Mouse (Mus musculus) ovary, adult 18-20 months (tissue): Measurements from ENCODE around the gene Clmn.
A peak's percentile ranks its signal among the peaks of the same experiment; 100 is the strongest.
"Not testable (repeated sequence)": the region's sequence is repeated elsewhere in the genome, so short reads cannot be mapped to it uniquely, and the experiment has no call there.

Source experiments
- DNase-seq: peaks from one replicate; pipeline ENCODE4 v3.0.0; 2022; ENCODE audit warnings: low spot score, mixed read lengths

Clmn gene

DNA sequence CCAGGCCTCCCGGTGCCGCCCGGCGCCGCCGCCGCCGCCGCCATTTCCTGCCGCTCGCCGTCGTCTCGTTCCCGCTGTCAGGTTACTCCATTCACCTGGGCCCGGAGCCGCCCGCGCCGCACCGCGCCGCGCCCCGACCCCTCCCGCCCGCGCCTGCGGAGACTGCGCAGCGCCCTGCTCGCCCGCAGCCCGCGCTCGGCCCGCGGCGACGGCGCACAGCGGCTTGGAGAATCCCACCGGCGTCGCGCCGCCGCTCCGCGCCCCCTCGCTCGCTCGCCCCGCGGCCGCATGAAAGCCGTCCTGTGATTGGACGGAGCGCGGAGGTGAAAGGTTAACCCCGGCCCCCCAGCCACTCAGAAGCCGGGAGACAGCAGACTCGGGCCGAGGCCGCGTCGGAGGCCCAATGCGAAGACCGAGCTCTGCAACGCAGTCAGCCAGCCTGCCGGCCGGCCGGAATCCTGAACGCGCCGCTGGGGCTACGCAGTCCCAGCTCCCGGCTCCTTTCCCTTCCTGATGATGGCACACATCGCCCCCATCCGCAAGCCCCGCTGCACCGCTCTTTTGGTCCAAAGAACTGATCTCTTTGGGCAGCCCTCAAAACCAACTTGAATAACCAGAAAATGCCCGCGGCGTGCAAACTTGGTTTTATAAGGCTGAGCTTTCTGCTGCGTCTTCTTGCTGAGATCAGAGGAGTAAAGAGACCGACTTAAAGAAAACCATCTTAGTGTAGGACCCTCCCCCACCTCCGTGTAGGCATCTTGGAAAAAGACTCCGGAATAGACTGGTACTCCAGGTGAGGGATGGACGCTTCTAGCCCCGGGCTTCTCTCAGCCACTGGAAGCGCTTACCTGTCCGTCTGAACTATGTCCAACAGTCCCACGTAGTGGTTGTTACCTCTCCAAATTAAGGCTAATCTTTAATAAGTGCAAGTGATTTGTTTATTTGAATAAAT, 112.8 kb downstream of the Clmn start, which contains the start of gene Dicer1:
TSS of gene Dicer1 (minus strand) at position 139 of the 952 bp plus-strand sequence.
- DNase-seq: peak; percentile 93

DNA sequence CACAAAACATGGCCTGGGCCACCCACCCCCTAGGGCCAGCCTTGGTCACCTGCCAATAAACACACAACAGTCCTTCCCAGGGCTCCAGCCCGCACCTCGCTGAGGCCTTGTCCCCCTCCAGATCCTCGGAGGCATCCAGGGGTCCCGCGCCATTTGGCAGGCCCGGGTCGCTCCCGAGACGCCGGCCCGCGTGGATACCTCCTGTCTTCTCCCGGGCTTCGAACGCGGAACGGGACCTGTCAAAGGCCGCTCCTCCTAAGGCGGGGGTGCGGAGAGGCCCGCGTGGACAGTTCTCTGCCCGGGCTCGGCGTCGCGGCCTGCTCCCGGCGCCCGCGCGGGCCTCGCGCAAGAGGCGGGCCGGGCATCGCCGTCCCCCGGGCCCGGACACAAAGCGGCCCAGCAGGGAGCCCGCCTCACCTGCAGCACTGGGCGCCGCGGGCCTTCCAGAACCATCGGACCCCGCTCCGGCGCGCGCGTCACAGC, 113.5 kb downstream of the Clmn start:
- DNase-seq: no peak

DNA sequence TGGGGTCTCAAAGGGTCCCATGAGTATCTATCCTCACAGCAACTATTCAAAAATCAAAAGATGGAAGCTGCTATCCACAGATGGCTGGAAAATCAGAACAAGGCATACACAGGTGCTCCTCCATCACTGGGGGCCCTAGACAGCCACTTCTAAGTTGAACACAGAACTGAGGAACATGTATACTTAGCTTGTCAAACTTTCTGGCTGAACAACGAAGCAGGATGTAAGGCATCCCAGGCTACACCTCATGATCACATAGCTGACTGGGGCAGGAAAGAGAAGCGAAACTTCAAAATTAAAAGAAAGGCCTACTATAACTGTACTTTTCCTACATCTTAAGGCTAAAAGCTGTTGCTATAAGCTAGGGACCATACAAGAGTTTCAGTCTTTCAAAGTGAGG, 115.9 kb downstream of the Clmn start:
- no peak for DNase-seq

- no peak for DNase-seq
Measured at GRCm38 (mm10) chr12:104747252-104747651, 117.6 kb downstream of the Clmn start.

DNA sequence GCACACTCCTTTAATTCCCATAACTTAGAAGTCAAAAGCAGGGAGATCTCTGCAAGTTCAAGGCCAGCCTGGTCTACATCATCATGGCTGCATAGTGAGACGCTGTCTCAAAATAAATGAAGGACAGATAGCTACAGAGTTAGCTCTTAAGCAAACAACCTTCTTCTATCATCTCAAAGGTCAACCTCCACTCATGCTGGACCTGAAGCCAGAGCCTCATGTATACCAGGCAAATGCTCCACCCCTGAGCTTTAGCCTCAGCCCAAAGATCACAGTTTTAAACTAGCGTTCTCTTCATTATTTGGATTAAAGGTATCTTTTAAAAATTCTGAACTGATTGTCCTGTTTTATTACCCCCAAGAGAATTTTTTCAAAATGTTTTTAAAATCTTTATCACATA, 118.3 kb downstream of the Clmn start:
- no peak for DNase-seq

- no peak for DNase-seq
Measured at GRCm38 (mm10) chr12:104743687-104744086, 121.2 kb downstream of the Clmn start.

- no peak for DNase-seq
Measured at GRCm38 (mm10) chr12:104742247-104742646, 122.6 kb downstream of the Clmn start.

DNA sequence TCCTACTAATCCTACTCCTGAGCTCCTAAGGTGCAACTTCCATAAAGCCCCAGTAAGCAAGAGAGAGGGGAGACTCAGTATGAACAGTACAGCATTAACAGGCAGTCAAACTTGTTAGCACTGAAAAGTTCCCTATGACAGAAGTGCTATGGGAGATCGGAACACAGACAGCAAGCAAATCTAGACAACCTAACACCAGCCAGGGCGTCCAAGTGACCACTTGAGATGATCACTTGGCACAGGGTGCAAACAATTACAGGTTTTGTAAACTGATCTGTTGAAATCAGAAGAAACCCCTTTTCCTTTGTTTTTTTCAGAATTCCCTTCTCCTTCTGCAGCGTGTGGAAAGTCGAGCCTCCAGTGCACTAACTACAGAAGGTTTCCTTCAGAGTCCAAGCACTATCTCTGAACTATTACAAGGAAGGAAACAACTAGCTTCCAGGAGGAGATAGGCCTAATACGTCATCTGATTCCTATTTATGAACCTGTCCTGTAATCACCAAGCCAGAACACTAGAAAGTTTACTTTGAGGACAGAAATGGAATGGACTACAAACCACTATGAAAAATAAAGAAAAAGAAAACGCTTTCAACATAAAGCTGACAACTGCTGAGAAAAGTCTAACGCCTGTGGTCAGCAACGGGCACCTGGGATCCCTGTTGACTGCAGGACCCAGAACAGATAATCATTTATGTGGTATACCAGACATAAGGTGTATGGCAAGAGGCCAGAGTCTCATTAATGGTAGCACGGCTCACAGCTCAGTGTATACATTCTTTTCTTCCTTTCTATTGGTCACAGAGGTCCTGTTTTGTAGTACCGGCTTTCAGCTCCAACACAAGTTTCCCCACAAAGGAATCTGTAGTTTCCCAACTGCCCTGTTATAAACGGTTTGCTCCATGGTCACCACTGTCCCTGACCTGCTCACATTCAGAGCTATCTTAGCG, 123.8 kb downstream of the Clmn start:
- no peak for DNase-seq

DNA sequence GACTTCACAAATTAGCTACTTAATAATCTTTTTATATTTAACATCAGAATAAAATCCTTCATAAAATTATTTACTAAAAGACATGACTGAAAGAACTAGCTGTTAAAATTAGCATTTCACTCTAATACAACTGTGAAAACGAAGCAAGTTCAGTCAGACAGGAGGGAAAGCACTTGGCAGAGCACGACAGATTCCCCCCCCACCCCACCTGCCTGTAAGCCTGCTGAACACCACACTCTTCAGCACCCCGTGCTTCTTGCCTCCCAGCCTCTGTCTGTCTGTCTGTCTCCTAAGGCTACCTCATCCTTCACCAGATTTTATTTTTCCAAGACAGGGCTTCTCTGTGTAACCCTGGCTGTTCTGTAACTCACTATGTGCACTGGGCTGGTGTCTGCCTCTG, 125.9 kb downstream of the Clmn start:
- DNase-seq: no peak

GRCm38 (mm10) chr12:104738446-104738845, 126.4 kb downstream of the Clmn start:
- no peak for DNase-seq

GRCm38 (mm10) chr12:104737666-104738065, 127.2 kb downstream of the Clmn start:
- no peak for DNase-seq

DNA sequence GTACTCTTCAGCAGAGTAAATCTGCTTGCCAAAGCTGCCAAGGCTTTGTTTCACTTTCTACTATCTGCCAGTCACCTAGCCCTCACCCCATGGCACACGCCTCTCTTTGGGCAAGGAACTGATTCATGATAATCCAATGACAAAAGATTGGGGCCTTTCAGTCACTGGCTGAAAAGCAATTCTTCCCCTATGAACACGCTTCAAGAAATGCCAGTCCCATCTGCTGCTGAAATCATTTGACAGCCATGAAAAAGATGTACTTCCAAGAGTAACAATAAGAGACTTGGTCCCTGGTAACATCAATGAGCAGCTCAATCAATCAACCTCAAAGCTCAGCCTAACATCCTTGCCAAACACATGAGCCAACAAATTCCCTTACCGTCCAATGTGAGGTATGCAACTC, 128.9 kb downstream of the Clmn start:
- DNase-seq: no peak

DNA sequence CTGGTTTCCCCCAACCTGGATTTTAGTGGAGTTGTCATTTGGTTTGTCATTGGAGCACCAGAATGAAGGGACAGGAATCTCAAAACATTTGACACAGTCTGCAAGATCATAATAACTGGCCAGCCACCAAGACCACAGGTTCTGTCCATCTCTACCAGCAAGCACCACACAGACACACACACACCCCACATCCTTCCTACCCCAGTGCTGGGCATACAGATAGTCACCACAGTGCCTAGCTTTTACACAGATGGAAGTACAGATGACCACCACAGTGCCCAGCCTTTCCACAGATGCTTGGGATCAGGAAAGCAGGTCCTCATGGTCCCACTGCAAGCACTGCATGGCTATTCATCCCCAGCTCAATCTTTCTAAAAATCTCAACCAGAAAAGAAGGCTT, 131.7 kb downstream of the Clmn start:
- no peak for DNase-seq

DNA sequence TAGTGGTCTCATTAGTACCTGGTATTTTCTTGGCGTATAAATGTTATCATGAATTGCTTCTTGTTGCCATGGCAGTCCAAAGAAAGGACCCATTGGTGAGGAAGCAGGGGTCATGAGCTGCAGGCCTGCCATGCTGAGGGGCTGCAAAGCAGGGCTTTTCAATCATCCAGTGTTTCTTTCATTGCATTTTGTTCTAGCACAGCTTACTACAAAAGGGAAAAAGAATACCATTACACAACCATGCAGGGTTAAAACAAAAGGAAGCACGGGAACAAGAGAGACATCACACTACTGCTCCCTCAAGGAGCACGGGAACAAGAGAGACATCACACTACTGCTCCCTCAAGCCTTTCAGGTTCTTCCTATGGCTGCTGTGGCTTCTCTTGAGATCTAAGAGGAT, 133.1 kb downstream of the Clmn start:
- DNase-seq: no peak

DNA sequence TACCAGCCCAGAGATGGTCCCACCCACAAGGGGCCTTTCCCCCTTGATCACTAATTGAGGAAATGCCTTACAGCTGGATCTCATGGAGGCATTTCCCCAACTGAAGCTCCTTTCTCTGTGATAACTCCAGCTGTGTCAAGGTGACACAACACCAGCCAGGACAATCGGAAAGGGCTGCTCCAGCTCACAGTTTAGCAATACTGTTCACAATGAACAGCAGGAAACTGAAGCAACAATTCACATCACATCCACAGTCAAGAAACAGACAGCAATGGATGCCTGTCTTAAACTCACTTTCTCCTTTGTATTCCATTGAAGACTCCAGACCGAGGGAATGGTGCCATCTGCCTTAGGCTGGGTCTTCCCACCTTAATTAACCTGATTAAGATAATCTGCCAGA, 138.4 kb downstream of the Clmn start:
- not testable (repeated sequence) for DNase-seq

GRCm38 (mm10) chr12:104722056-104722455, 142.8 kb downstream of the Clmn start:
- DNase-seq: no peak

DNA sequence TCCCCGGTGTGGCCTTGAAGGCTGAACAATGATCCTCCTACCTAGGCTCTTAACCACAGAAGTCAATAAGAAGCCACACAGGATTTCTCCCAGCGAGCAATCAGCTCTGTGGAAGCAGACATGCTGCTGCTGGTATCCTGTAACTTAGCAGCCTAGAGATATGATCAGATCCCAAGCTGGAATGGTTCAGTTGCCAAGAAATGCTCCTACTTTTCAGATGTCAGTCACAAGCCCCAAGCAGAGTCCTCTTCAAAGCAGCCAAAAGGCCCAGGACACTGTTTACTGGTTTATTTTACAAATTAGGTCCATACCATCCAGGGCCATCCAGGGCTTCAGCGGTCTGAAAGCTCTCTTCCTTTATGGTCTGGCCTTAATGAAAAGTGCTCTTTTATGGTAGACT, 143.9 kb downstream of the Clmn start:
- DNase-seq: no peak

DNA sequence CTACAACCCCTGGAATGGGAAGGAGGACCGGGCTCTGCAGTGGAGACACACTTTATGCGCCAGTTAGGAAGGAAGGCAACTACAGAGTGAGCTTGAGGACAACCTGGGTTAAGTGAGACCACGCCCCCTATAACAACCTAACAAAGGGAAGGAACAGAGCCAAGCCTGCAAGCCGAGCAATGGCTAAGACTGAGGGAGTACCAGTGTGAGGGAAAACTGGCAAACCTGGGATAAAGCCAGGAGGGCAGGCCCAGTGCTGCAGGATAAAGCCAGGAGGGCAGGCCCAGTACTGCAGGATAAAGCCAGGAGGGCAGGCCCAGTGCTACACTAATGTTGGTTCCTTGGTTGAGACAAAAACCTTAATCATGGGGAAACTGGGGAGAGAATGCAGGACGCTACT, 145.9 kb downstream of the Clmn start:
- no peak for DNase-seq

DNA sequence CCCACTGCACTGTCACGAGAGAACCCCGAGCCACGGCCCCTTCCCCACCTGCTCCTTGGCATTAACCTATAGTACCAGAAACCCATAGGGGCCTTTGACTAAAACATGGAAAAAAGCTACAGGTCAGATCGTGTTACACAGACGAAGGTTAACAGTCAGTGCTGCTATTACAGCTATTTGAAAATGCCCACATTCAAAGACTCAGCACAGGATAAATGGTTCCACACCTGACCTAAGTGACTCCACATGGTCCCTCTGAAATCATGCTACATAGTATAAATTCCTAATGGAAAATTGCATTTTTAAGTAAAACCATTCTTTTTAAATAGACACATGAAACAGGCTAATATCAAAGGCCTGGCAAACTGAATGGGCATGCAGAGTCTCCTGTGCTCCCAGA, 148.5 kb downstream of the Clmn start:
- DNase-seq: no peak

GRCm38 (mm10) chr12:104715453-104715852, 149.4 kb downstream of the Clmn start:
- no peak for DNase-seq
